Mouse (Mus musculus) lung, postnatal 14 days (tissue): ENCODE measurements around the gene Osbp2.

Experiments used
- DNase-seq: peaks from one replicate; pipeline ENCODE4 v3.0.0; 2021

The Osbp2 gene

GRCm38 (mm10) chr11:3754685-3755084 lies 109.0 kb downstream of the Osbp2 start:
- DNase-seq = no peak

DNA sequence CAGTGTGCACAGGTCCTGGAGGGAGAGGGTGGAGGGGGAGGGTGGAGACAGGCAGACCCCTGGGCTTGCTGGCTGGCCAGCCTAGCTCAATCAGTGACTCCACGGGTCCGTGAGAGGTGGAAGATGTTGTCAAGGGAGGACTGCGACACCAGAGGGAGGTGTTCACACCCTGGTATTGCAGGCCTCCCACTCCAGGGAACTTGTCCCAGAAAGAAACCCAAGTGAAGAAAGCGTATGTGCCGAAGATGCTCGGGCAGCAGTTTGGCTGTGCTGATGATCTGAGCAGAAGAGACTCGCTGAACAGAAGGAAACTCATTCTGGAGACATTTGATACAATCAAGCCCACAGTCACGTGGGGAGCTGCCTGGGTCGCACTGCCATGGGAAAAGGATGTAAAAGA lies 109.8 kb downstream of the Osbp2 start:
- no peak for DNase-seq

- no peak for DNase-seq
These were observed 110.9 kb downstream of the Osbp2 start for GRCm38 (mm10) chr11:3752766-3753165.

GRCm38 (mm10) chr11:3749831-3750230 lies 113.9 kb downstream of the Osbp2 start:
- no peak for DNase-seq

- no peak for DNase-seq
These were observed 121.3 kb downstream of the Osbp2 start for GRCm38 (mm10) chr11:3742449-3742848.

DNA sequence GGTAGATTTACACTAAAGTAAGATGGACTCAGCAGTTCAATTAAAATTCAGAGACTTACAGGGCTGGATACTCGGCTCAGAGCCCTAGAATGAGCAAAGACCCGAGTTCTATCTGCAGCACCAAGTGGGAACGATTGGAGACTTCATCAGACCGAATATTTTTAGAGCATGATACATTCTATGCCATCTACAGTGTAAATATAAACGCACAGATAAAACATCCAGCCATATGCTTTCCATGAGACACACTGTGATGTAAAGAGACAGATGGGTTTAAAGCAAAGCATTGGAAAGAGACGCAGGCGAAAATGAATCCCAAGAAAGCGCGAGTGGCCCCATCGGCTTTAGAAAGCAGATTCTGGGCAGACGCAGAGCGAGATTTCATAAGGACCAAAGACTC lies 122.5 kb downstream of the Osbp2 start:
- DNase-seq = no peak

DNA sequence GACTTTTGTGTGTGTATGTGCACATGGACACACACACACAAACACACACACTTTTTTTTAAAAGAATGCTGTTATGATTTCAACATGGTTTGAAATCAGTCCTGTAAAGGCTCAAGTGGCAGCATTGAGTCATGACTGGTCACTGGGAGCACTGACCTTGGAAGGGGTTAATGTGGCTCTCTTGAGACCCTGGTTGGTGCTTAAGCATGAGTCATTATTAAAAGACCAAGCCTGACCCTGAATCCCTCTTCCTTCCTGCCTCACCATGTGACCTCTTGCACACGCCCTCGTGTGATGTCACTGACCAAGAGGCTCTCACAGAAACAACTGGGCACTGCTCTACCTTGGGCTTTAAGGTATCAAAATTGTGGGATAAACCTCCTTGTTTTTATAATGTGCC lies 124.9 kb downstream of the Osbp2 start:
- no peak for DNase-seq

DNA sequence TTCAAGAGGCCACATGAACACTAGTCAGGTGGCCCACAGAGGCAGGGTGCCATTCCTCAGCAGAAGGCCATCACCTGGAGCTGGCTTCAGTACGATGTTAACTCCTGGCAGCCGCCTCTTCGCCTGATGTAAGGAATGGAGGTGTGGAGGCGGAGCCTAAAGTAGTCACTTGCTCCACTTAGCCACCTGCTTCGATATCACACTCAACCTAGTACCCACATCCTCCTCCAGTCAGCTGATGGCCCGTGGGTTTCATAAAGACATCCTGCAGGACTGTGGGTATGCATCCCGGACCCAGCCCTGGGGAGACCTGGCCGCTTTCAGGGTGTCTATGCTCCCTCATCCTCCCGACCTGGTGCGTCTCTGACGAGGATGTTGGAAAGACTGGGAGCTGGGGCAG lies 128.0 kb downstream of the Osbp2 start:
- DNase-seq = no peak

GRCm38 (mm10) chr11:3733933-3734636 lies 129.6 kb downstream of the Osbp2 start:
- no peak for DNase-seq

DNA sequence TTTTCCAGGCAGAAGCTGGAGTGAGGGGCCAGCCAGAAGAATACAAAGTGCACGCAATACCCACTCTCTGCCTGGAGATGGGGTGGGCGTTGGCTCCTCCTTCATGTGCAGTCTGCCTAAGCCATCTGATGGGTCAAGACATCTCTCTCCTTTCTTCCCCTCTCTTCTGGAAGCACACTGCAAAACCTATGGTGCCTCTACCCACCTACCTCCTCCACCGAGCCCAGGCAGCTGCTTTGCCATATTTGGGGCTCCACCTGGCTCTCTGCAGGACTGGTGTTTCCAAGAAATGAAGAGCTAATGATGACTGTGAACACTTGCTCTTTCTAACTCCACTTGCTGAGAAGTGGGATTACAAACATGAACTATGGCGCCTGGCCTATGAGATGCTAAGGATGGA lies 132.2 kb downstream of the Osbp2 start:
- DNase-seq = no peak

GRCm38 (mm10) chr11:3727438-3728105 lies 136.1 kb downstream of the Osbp2 start:
- DNase-seq = no peak

- no peak for DNase-seq
These were observed 138.2 kb downstream of the Osbp2 start for GRCm38 (mm10) chr11:3725331-3726054.

GRCm38 (mm10) chr11:3724726-3725125 lies 139.0 kb downstream of the Osbp2 start:
- no peak for DNase-seq

GRCm38 (mm10) chr11:3723910-3724309 lies 139.8 kb downstream of the Osbp2 start:
- no peak for DNase-seq

DNA sequence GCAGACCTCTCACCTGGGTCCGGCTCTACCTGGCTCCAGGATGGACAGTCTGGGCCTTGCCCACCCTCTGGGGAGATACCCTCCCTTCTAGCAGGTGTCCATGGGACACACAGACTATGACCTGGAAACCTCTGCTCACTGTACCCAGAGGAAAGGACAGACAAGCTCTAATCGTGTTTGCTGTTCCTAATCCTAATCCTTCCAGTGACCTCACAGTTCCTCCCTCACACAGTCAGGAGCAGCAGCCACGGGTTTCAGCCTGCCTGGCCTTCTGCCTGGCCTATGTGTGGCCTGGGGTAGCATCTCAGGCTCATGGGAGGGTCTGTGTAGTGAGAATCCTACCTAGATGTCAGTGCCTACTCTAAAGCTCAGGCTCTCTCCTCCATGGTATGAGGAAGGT lies 140.8 kb downstream of the Osbp2 start:
- DNase-seq = no peak

- no peak for DNase-seq
These were observed 141.7 kb downstream of the Osbp2 start for GRCm38 (mm10) chr11:3722036-3722435.

- no peak for DNase-seq
These were observed 147.0 kb downstream of the Osbp2 start for GRCm38 (mm10) chr11:3716662-3717061.

DNA sequence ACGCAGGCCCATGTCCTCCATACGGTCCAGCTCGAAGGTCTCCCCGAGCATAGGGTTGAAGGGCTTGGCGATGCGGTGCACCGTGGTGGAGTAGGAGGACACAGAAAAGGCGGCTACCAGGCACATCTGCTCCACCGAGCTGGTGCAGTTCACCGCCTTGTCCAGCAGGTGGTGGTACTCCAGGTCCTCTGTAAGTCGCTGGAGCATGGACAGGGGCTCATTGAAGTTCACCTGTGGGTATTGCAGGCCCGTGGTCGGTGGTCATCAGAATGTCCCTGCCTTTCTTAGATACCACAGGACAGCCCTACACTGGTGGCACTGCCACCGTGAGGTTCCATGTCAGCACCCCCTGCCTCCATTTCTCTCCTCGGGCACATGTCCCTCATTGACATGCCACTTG lies 149.2 kb downstream of the Osbp2 start:
- DNase-seq = peak; percentile 68

GRCm38 (mm10) chr11:3710203-3710602 lies 153.5 kb downstream of the Osbp2 start:
- no peak for DNase-seq

GRCm38 (mm10) chr11:3707057-3707456 lies 156.6 kb downstream of the Osbp2 start:
- DNase-seq = no peak

DNA sequence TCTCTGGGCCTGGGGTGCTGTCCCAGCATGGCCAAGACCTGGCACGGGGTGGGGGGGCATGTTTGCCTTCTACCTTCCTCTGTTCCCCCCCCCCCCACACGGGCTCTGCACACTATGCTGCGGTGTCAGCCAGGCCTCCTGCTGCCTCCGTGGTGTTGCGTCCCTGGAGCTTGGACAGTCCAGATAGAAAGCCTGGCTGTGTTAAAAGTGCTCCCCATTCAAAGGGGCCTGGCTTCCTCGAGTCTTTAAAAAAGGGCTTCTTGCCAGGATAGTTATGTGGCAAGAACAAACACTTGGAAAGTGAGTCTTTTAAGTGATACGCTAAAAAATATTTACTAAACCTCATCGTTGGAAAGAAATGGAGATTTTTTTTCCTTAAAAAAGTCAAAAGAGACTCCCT lies 159.3 kb downstream of the Osbp2 start:
- peak; percentile 15 for DNase-seq

GRCm38 (mm10) chr11:3703089-3703992 lies 160.4 kb downstream of the Osbp2 start:
- no peak for DNase-seq

DNA sequence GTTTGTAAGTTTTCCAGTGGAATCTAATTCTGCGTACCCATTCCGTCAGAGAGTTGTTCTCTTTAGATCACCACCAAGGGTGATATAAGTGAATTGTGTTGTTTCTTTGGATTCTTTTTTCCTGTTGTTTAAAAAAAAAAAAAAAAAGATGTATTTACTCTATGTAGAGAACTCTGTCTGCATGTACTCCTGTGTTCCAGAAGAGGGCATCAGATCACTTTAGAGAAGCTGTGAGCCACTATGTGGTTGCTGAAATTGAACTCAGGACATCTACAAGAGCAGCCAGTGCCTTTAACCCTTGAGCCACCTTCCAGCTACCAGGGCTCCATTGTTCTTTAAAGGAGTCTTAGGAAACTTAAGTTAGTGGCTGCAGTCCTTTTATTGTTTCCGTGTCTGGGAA lies 166.3 kb downstream of the Osbp2 start:
- DNase-seq = no peak
